Mouse (Mus musculus): ENCODE measurements at regions not wholly inside any gene's neighbourhood (a gene's known extent, or its start where the extent isn't known, plus 50 kb on each side); places are given as distances from the start of the nearest gene placed in this dataset.

GRCm38 (mm10) chr3:119492627-119493026 is 291.6 kb downstream of the Ptbp2 start:
- no peak for TF ChIP-seq MAFK (IDR thresholded peaks at IDR 0.05; ENCODE audit: insufficient replicate concordance, low read length)
- no peak for TF ChIP-seq POLR2A (IDR thresholded peaks at IDR 0.05; ENCODE audit: low read depth, low read length)
- TF ChIP-seq PAX5 (IDR thresholded peaks at IDR 0.05; ENCODE audit: low read length) = no peak
- TF ChIP-seq TCF12 (IDR thresholded peaks at IDR 0.05; ENCODE audit: low read depth, low read length) = no peak
- no peak for TF ChIP-seq CTCF (conservative IDR thresholded peaks at IDR 0.05 in 1 of 2, IDR thresholded peaks at IDR 0.05 in 1 of 2; ENCODE audit: low read depth in 2 of 2, low read length in 2 of 2)
- TF ChIP-seq JUND (conservative IDR thresholded peaks at IDR 0.05; ENCODE audit: low read depth, low read length) = no peak
- TF ChIP-seq MAX (IDR thresholded peaks at IDR 0.05; ENCODE audit: low read length) = no peak
